Mouse (Mus musculus): ENCODE results near the gene Ugt1a5.
"Not testable (repeated sequence)": the region's sequence is repeated elsewhere in the genome, so short reads cannot be mapped to it uniquely, and the experiment has no call there.

- TF ChIP-seq CTCF, POLR2A (IDR thresholded peaks at IDR 0.05; ENCODE audit: insufficient read depth, low read depth, low read length): not testable (repeated sequence)
These were observed 6.4 kb downstream of the Ugt1a5 start for GRCm38 (mm10) chr1:88172190-88172589.

Measured in olfactory bulb, adult 2 months (tissue).